Mouse (Mus musculus) testis, adult 2 months (tissue): ENCODE results near the gene Apbb1ip.

Experiments used
- CTCF ChIP-seq: fragments of 200-500 bp; IDR thresholded peaks from 2 replicates; pipeline ENCODE4 v1.5.1; 2012; ENCODE audit warnings: low read depth, mild to moderate bottlenecking, inconsistent platforms, low read length, moderate library complexity; ENCODE audit not compliant: control insufficient read depth, insufficient read depth, insufficient replicate concordance
- POLR2A ChIP-seq: fragments of 200-500 bp; IDR thresholded peaks from 2 replicates; pipeline ENCODE4 v1.6.1; 2012; ENCODE audit warnings: low read depth, mild to moderate bottlenecking, inconsistent platforms, low read length, moderate library complexity; ENCODE audit not compliant: control insufficient read depth

- no peak for TF ChIP-seq CTCF
- TF ChIP-seq POLR2A = no peak
Measured at GRCm38 (mm10) chr2:22744876-22745275, 29.0 kb upstream of the Apbb1ip start.
